Mouse (Mus musculus) intestine, embryonic 14.5 days (tissue): Measurements from ENCODE around the gene Ubap1l. TPM values are rescaled to one million over a fixed set of nuclear protein-coding genes. Genes with fewer than 3 reads are reported as not detected.
"Not testable (repeated sequence)": the region's sequence is repeated elsewhere in the genome, so short reads cannot be mapped to it uniquely, and the experiment has no call there.

ENCODE experiments used
- ATAC-seq: fragments of 200-750 bp; cut with Nextera tagmentation; replicated peaks from 2 replicates; pipeline ENCODE4 v1.8.0; 2017; ENCODE audit warnings: low read depth, moderate number of reproducible peaks, moderate TSS enrichment, moderate library complexity; ENCODE audit not compliant: low FRiP score, low TSS enrichment
- DNase-seq: peaks from one replicate; pipeline ENCODE4 v3.0.0-alpha.2; 2018; ENCODE audit warnings: low spot score
- H3K27ac ChIP-seq: fragments of 300-500 bp; sonication (generic); 2 replicates; pipeline ENCODE4 v1.5.1; 2014; ENCODE audit warnings: low read depth, mild to moderate bottlenecking, control low read depth
- H3K27me3 ChIP-seq: fragments of 300-500 bp; sonication (generic); replicated peaks from 2 replicates; pipeline ENCODE4 v1.6.1; 2014; ENCODE audit warnings: low read length, control low read depth; ENCODE audit not compliant: control insufficient read depth, insufficient read depth
- H3K36me3 ChIP-seq: fragments of 300-500 bp; sonication (generic); 2 replicates; pipeline ENCODE4 v1.6.1; 2014; ENCODE audit warnings: low read length, control low read depth; ENCODE audit not compliant: control insufficient read depth, insufficient read depth
- H3K4me1 ChIP-seq: fragments of 300-500 bp; sonication (generic); replicated peaks from 2 replicates; pipeline ENCODE4 v1.6.1; 2014; ENCODE audit warnings: low read length, control low read depth, mixed read lengths; ENCODE audit not compliant: control insufficient read depth, insufficient read depth
- H3K4me2 ChIP-seq: fragments of 300-500 bp; sonication (generic); 2 replicates; pipeline ENCODE4 v1.6.1; 2014; ENCODE audit warnings: low read length
- H3K4me3 ChIP-seq: fragments of 300-500 bp; sonication (generic); 2 replicates; pipeline ENCODE4 v1.5.1; 2014; ENCODE audit warnings: low read depth, low read length, control low read depth, mixed read lengths
- H3K9ac ChIP-seq: fragments of 300-500 bp; sonication (generic); 2 replicates; pipeline ENCODE4 v1.6.1; 2014; ENCODE audit warnings: mild to moderate bottlenecking, low read length
- H3K9me3 ChIP-seq: fragments of 300-500 bp; sonication (generic); 2 replicates; pipeline ENCODE4 v1.6.1; 2016; ENCODE audit warnings: low read length, control low read depth; ENCODE audit not compliant: control insufficient read depth
- WGBS: fragments of 180-500 bp; shearing (Covaris S2); extraction: QIAGEN DNeasy Blood & Tissue Kit; methylation state at CpG from one replicate; pipeline ENCODE4 v1.1.7; 2014; 5-methylcytosine and 5-hydroxymethylcytosine counted together
- polyA plus RNA-seq: library from polyadenylated mRNA; unstranded; fragments of >200 nt; fragmentation: Nextera tagmentation; extraction: Ambion mirVana; gene quantifications from 2 replicates; pipeline ENCODE4 v1.2.1, GENCODE M21; 2014

Gene Ubap1l
- polyA plus RNA-seq, 1 experiment from 2014 or later, result 0.39 TPM

GRCm38 (mm10) chr9:65340414-65340813, 20.4 kb upstream of the Ubap1l start:
- no peak overlapping the region for H3K4me2 ChIP-seq
- peaks cover 11% of the 10 kb centered on the region; the same call in 1 of the 2 replicates for H3K9me3 ChIP-seq
- H3K4me3 ChIP-seq, result no peak overlapping the region
- H3K27ac ChIP-seq, result no peak overlapping the region
- H3K9ac ChIP-seq, result no peak overlapping the region
- 88% methylated on average over 2 of the region's 2 CpGs for WGBS
- ATAC-seq (no peak), DNase-seq (no peak)
- no peaks in the 10 kb centered on the region for H3K36me3 ChIP-seq
- H3K4me1 ChIP-seq, result no peaks in the 10 kb centered on the region
- H3K27me3 ChIP-seq, result no peaks in the 10 kb centered on the region

- not testable (repeated sequence) for DNase-seq, H3K27me3 ChIP-seq, H3K9me3 ChIP-seq, H3K36me3 ChIP-seq, ATAC-seq
- H3K9ac ChIP-seq, result peak overlapping the region; percentile 95
- peaks cover 13% of the 10 kb centered on the region for H3K4me1 ChIP-seq
- 68% methylated on average over 11 of the region's 11 CpGs for WGBS
- peak overlapping the region; percentile 94 for H3K27ac ChIP-seq
- H3K4me2 ChIP-seq, result peak overlapping the region; percentile 90
- H3K4me3 ChIP-seq, result peak overlapping the region; percentile 99
Measured at GRCm38 (mm10) chr9:65345439-65345838, 15.4 kb upstream of the Ubap1l start.

- Histone ChIP-seq H3K4me2 (peak within 1 kb of the TSS; percentile 90), H3K27me3 (no peaks in the 10 kb centered on the region), H3K4me1 (peaks cover 13% of the 10 kb centered on the region), H3K36me3 (no peaks in the 10 kb centered on the region), H3K9ac (peak within 1 kb of the TSS; percentile 95), H3K4me3 (peak within 1 kb of the TSS; percentile 99), H3K9me3 (peaks cover 4% of the 10 kb centered on the region; the same call in 1 of the 2 replicates), H3K27ac (peak within 1 kb of the TSS; percentile 94)
- ATAC-seq (peak; percentile 96), DNase-seq (peak; percentile 99)
- WGBS, result under 1% methylated on average over 46 of the region's 59 CpGs
Measured at GRCm38 (mm10) chr9:65345854-65346475, 14.9 kb upstream of the Ubap1l start, which contains the start of gene Pdcd7. TSS of gene Pdcd7 (plus strand) at chr9:65346104.

- Histone ChIP-seq H3K4me1 (peaks cover 13% of the 10 kb centered on the region), H3K9me3 (peaks cover 4% of the 10 kb centered on the region; the same call in 1 of the 2 replicates), H3K4me2 (peak overlapping the region; percentile 90), H3K27me3 (no peaks in the 10 kb centered on the region), H3K4me3 (peak overlapping the region; percentile 99), H3K27ac (peak overlapping the region; percentile 94), H3K36me3 (no peaks in the 10 kb centered on the region), H3K9ac (peak overlapping the region; percentile 95)
- WGBS, result under 1% methylated on average over 69 of the region's 77 CpGs
- peak; percentile 71 for ATAC-seq
- DNase-seq, result peak; percentile 85
Measured at GRCm38 (mm10) chr9:65346476-65347111, 14.2 kb upstream of the Ubap1l start.

- 40% methylated on average over 8 of the region's 8 CpGs for WGBS
- H3K9me3 ChIP-seq, result peaks cover 4% of the 10 kb centered on the region; the same call in 1 of the 2 replicates
- H3K4me1 ChIP-seq, result peaks cover 13% of the 10 kb centered on the region
- no peaks in the 10 kb centered on the region for H3K36me3 ChIP-seq
- no peaks in the 10 kb centered on the region for H3K27me3 ChIP-seq
- peak overlapping the region; percentile 99 for H3K4me3 ChIP-seq
- peak overlapping the region; percentile 90 for H3K4me2 ChIP-seq
- DNase-seq (no peak), ATAC-seq (no peak)
- H3K9ac ChIP-seq, result peak overlapping the region; percentile 95
- H3K27ac ChIP-seq, result peak overlapping the region; percentile 94
Measured at GRCm38 (mm10) chr9:65347112-65347850, 13.6 kb upstream of the Ubap1l start.

GRCm38 (mm10) chr9:65353251-65353650, 7.6 kb upstream of the Ubap1l start:
- Histone ChIP-seq H3K9me3 (no peaks in the 10 kb centered on the region), H3K36me3 (peaks cover 38% of the 10 kb centered on the region), H3K4me3 (no peak overlapping the region), H3K9ac (no peak overlapping the region), H3K4me2 (no peak overlapping the region), H3K27me3 (no peaks in the 10 kb centered on the region), H3K4me1 (0 out of 2 replicates have a peak, but pooled peaks cover 1% of the 10 kb centered on the region), H3K27ac (no peak overlapping the region)
- no peak for DNase-seq
- WGBS, result 85% methylated on average over 5 of the region's 5 CpGs
- ATAC-seq, result no peak

GRCm38 (mm10) chr9:65356561-65356960, 4.3 kb upstream of the Ubap1l start:
- no peak for ATAC-seq
- Histone ChIP-seq H3K9me3 (no peaks in the 10 kb centered on the region), H3K4me1 (no peaks in the 10 kb centered on the region), H3K4me2 (no peak overlapping the region), H3K36me3 (peaks cover 69% of the 10 kb centered on the region), H3K4me3 (no peak overlapping the region), H3K27me3 (no peaks in the 10 kb centered on the region), H3K27ac (no peak overlapping the region), H3K9ac (no peak overlapping the region)
- WGBS, result 86% methylated on average over 7 of the region's 7 CpGs
- DNase-seq, result no peak

- DNase-seq, result peak; percentile 4
- ATAC-seq, result no peak
- Histone ChIP-seq H3K27me3 (no peaks in the 10 kb centered on the region), H3K4me2 (no peak overlapping the region), H3K27ac (no peak overlapping the region), H3K36me3 (peaks cover 73% of the 10 kb centered on the region), H3K9ac (no peak overlapping the region), H3K4me3 (no peak overlapping the region), H3K9me3 (no peaks in the 10 kb centered on the region), H3K4me1 (no peaks in the 10 kb centered on the region)
- WGBS, result 98% methylated on average over 2 of the region's 2 CpGs
Measured at GRCm38 (mm10) chr9:65356971-65357370, 3.9 kb upstream of the Ubap1l start.
